ENCODE assay signal across 19 mouse cellular contexts in the genomic region with DNA sequence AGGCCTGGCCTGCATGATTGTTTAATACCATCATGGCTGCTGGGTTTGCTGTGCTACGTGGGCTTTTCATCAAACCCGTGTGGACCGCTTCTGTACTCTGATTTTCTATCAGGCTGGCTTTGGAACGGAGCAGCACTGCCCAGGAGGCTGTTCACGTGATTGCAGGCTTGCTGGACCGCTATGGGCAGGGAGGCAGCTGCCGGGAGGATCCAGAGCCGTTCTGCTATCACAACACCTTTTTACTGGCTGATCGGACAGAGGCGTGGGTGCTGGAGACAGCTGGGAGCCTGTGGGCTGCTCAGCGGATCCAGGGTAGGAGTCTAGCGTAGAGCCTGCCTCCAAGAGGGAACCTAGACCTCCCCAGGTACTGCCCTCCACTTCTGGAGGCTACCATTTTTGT. TPM values are rescaled to one million over a fixed set of nuclear protein-coding genes. Genes with fewer than 3 reads are reported as not detected.
A peak's percentile ranks its signal among the peaks of the same experiment; 100 is the strongest.
DNase-seq lines count a peak whose midpoint lies in the region; ATAC-seq lines count a peak whose summit lies in the region.
"Had no signal": no experiment of that assay in that cellular context is flagged by ENCODE, and none has a peak within 500 bp of the region (broad histone marks: within the 10 kb centered on the region; RNA-seq: fewer than 3 reads in every experiment).

No protein-coding gene starts in this region.

- H3K4me2 ChIP-seq in kidney, embryonic 15.5 days: no peak overlapping the region
- H3K4me2 ChIP-seq in kidney, embryonic 16.5 days (replicated peaks; ENCODE audit: low read depth, low read length): no peak overlapping the region
- H3K4me2 ChIP-seq: forebrain, embryonic 13.5 days; heart, embryonic 12.5 days; hindbrain, embryonic 12.5 days had no signal

- no peak for ATAC-seq in kidney, embryonic 15.5 days (replicated peaks; ENCODE audit: low FRiP score)
- no peak for ATAC-seq in kidney, embryonic 16.5 days (ENCODE audit: low FRiP score, low TSS enrichment)
- ATAC-seq: forebrain, embryonic 13.5 days; hindbrain, embryonic 16.5 days had no signal

- no peak overlapping the region for H3K27ac ChIP-seq in kidney, embryonic 15.5 days
- no peak overlapping the region for H3K27ac ChIP-seq in kidney, embryonic 16.5 days (ENCODE audit: low read length)
- H3K27ac ChIP-seq: embryonic facial prominence, embryonic 10.5 days; forebrain, embryonic 13.5 days; gastrocnemius, adult 2 months; hindbrain, embryonic 12.5 days had no signal

- H3K9ac ChIP-seq in kidney, embryonic 15.5 days: no peak overlapping the region
- H3K9ac ChIP-seq in kidney, embryonic 16.5 days (replicated peaks; ENCODE audit: low read length): no peak overlapping the region; the same call in 1 of the 2 replicates
- H3K9ac ChIP-seq: forebrain, embryonic 13.5 days; hindbrain, embryonic 12.5 days had no signal

- peaks cover 18% of the 10 kb centered on the region for H3K4me1 ChIP-seq in kidney, embryonic 15.5 days
- H3K4me1 ChIP-seq in kidney, embryonic 16.5 days (ENCODE audit: insufficient read depth, low read length): peaks cover 15% of the 10 kb centered on the region

- H3K27me3 ChIP-seq in kidney, embryonic 15.5 days: no peaks in the 10 kb centered on the region
- H3K27me3 ChIP-seq in kidney, embryonic 16.5 days (ENCODE audit: insufficient read depth, low read length): no peaks in the 10 kb centered on the region
- H3K27me3 ChIP-seq: forebrain, embryonic 13.5 days; hindbrain, embryonic 12.5 days had no signal

- DNase-seq in kidney, adult 11 months: peak; percentile 56
- DNase-seq in kidney, postnatal 10 days: peak; percentile 33
- peak; percentile 59 to 71 for DNase-seq in kidney, postnatal 36 days
- no peak for DNase-seq in adrenal gland, postnatal 36 days
- DNase-seq: adrenal gland, adult 2 months; adrenal gland, postnatal 25 days; cerebellum, adult 2 months; cerebellum, postnatal 10 days; gastrocnemius, adult 2 months; gastrocnemius, postnatal 25 days; heart, postnatal 10 days; heart, postnatal 4 days had no signal

- no peak overlapping the region for H3K4me3 ChIP-seq in kidney, embryonic 15.5 days (replicated peaks)
- no peak overlapping the region for H3K4me3 ChIP-seq in kidney, embryonic 16.5 days (ENCODE audit: low read length)
- H3K4me3 ChIP-seq: embryonic facial prominence, embryonic 10.5 days; forebrain, embryonic 13.5 days; gastrocnemius, adult 2 months; heart, embryonic 12.5 days; hindbrain, embryonic 12.5 days had no signal

- H3K36me3 ChIP-seq in kidney, embryonic 15.5 days: peaks cover 16% of the 10 kb centered on the region
- H3K36me3 ChIP-seq in kidney, embryonic 16.5 days (ENCODE audit: insufficient read depth, low read length): no peaks in the 10 kb centered on the region; the same call in 1 of the 2 replicates

- no peaks in the 10 kb centered on the region for H3K9me3 ChIP-seq in kidney, embryonic 15.5 days (replicated peaks)
- no peaks in the 10 kb centered on the region for H3K9me3 ChIP-seq in kidney, embryonic 16.5 days (ENCODE audit: low read length)
- H3K9me3 ChIP-seq: embryonic facial prominence, embryonic 10.5 days; forebrain, embryonic 13.5 days; heart, embryonic 12.5 days; hindbrain, embryonic 12.5 days had no signal

- 70% methylated on average over 12 of the region's 12 CpGs for WGBS in kidney, embryonic 15.5 days
- 73% methylated on average over 12 of the region's 12 CpGs for WGBS in kidney, embryonic 16.5 days

RNA-seq across cellular contexts. Expression of a gene that starts 2.2 kb away (rescaled TPM):
- 38.2 and 38.8 TPM in 2 replicates for polyA plus RNA-seq in kidney, embryonic 15.5 days (2015; fragmentation: Nextera tagmentation; extraction: Ambion mirVana)
- 45.7 and 50.9 TPM in 2 replicates for polyA plus RNA-seq in kidney, embryonic 16.5 days (2015; fragmentation: Nextera tagmentation; extraction: Ambion mirVana)
- total RNA-seq in adrenal gland, postnatal 36 days (2021): 10 to 100 TPM; 15.7 to 18.8 TPM

RNA-seq across cellular contexts. Expression of a gene that starts 9.2 kb away (rescaled TPM):
- 1.0 and 1.5 TPM in 2 replicates for polyA plus RNA-seq in kidney, embryonic 15.5 days (2015; fragmentation: Nextera tagmentation; extraction: Ambion mirVana)
- polyA plus RNA-seq in kidney, embryonic 16.5 days (2015; fragmentation: Nextera tagmentation; extraction: Ambion mirVana): 1.3 and 1.5 TPM in 2 replicates
- 1 to 10 TPM; 1.3 TPM for total RNA-seq in adrenal gland, postnatal 36 days (2021)
- total RNA-seq: gastrocnemius, adult 2 months had no signal

RNA-seq across cellular contexts. Expression of a gene that starts 9.4 kb away (rescaled TPM):
- polyA plus RNA-seq in kidney, embryonic 15.5 days (2015; fragmentation: Nextera tagmentation; extraction: Ambion mirVana): 90.0 and 91.3 TPM in 2 replicates
- polyA plus RNA-seq in kidney, embryonic 16.5 days (2015; fragmentation: Nextera tagmentation; extraction: Ambion mirVana): 92.9 and 98.8 TPM in 2 replicates
- total RNA-seq in adrenal gland, postnatal 36 days (2021): 100 to 1,000 TPM; 131 to 141 TPM

RNA-seq across cellular contexts. Expression of a gene that starts 18.5 kb away (rescaled TPM):
- polyA plus RNA-seq in kidney, embryonic 15.5 days (2015; fragmentation: Nextera tagmentation; extraction: Ambion mirVana): 8.8 and 12.7 TPM in 2 replicates
- polyA plus RNA-seq in kidney, embryonic 16.5 days (2015; fragmentation: Nextera tagmentation; extraction: Ambion mirVana): 10.2 and 10.4 TPM in 2 replicates
- total RNA-seq in adrenal gland, postnatal 36 days (2021): 1 to 10 TPM; 7.8 to 9.1 TPM

RNA-seq across cellular contexts. Expression of a gene that starts 18.8 kb away (rescaled TPM):
- polyA plus RNA-seq in kidney, embryonic 15.5 days (2015; fragmentation: Nextera tagmentation; extraction: Ambion mirVana): 1.4 and 1.5 TPM in 2 replicates
- 1.6 and 2.0 TPM in 2 replicates for polyA plus RNA-seq in kidney, embryonic 16.5 days (2015; fragmentation: Nextera tagmentation; extraction: Ambion mirVana)
- under 1 TPM; 0.16 to 0.23 TPM for total RNA-seq in adrenal gland, postnatal 36 days (2021)
- total RNA-seq: heart, postnatal 4 days had no signal

Comparison
In these comparisons a context has a peak if more than half of its experiments do, and no peak if none do; other contexts are left out.
1. DNase-seq: peak in kidney, adult 11 months (single experiment), kidney, postnatal 10 days (single experiment) and kidney, postnatal 36 days (2 of 2); none in adrenal gland, postnatal 36 days (0 of 2).